Mouse (Mus musculus): ENCODE results near the gene Arf6.
"Not testable (repeated sequence)": the region's sequence is repeated elsewhere in the genome, so short reads cannot be mapped to it uniquely, and the experiment has no call there.

Arf6 gene

GRCm38 (mm10) chr12:69371854-69372671, at the start of gene Arf6, which contains the start of gene Gm9887:
TSS of gene Arf6 (plus strand) at chr12:69372150.
TSS of gene Gm9887 (minus strand) at chr12:69372458.
- DNase-seq, result peak; percentile 96

GRCm38 (mm10) chr12:69331187-69331586, 40.8 kb upstream of the Arf6 start:
- no peak for DNase-seq

GRCm38 (mm10) chr12:69332147-69332546, 39.8 kb upstream of the Arf6 start:
- no peak for DNase-seq

- DNase-seq, result no peak
These were observed 38.4 kb upstream of the Arf6 start for GRCm38 (mm10) chr12:69333547-69333946.

GRCm38 (mm10) chr12:69349928-69350327, 22.0 kb upstream of the Arf6 start:
- DNase-seq, result no peak

GRCm38 (mm10) chr12:69351685-69352084, 20.3 kb upstream of the Arf6 start:
- DNase-seq, result no peak

- DNase-seq, result peak; percentile 85
These were observed 15.2 kb upstream of the Arf6 start, which contains the start of gene Nemf for GRCm38 (mm10) chr12:69356546-69357299. TSS of gene Nemf (minus strand) at chr12:69357165.

GRCm38 (mm10) chr12:69357300-69357646, 14.7 kb upstream of the Arf6 start:
- no peak for DNase-seq

GRCm38 (mm10) chr12:69360655-69360996, 11.3 kb upstream of the Arf6 start:
- peak; percentile 84 for DNase-seq

- DNase-seq, result peak; percentile 98
These were observed 10.7 kb upstream of the Arf6 start for GRCm38 (mm10) chr12:69360997-69361899.

- DNase-seq, result no peak
These were observed 10.0 kb upstream of the Arf6 start for GRCm38 (mm10) chr12:69361919-69362318.

GRCm38 (mm10) chr12:69362388-69362787, 9.6 kb upstream of the Arf6 start:
- no peak for DNase-seq

GRCm38 (mm10) chr12:69363110-69363509, 8.8 kb upstream of the Arf6 start:
- DNase-seq, result not testable (repeated sequence)

GRCm38 (mm10) chr12:69363899-69364762, 7.8 kb upstream of the Arf6 start:
- DNase-seq, result peak; percentile 56

GRCm38 (mm10) chr12:69365757-69366156, 6.2 kb upstream of the Arf6 start:
- no peak for DNase-seq

- DNase-seq, result no peak
These were observed 5.5 kb upstream of the Arf6 start for GRCm38 (mm10) chr12:69366424-69366823.

- DNase-seq, result no peak
These were observed 4.4 kb upstream of the Arf6 start for GRCm38 (mm10) chr12:69367557-69367956.

- no peak for DNase-seq
These were observed 1.0 kb upstream of the Arf6 start for GRCm38 (mm10) chr12:69370936-69371335.

- no peak for DNase-seq
These were observed 513 bp upstream of the Arf6 start for GRCm38 (mm10) chr12:69371421-69371853.

- no peak for DNase-seq
These were observed 881 bp downstream of the Arf6 start for GRCm38 (mm10) chr12:69372731-69373331.

All from layer of hippocampus, adult 9-11 months (tissue).